In genomic region chr2:116415742-116416141, GRCm38 (mm10) we compare ENCODE assay signal across 15 mouse cellular contexts.
"Had no signal": no experiment of that assay in that cellular context is flagged by ENCODE, and none has a peak within 500 bp of the region (broad histone marks: within the 10 kb centered on the region; RNA-seq: fewer than 3 reads in every experiment).

No protein-coding gene starts in this region.

- H3K9ac ChIP-seq: liver, embryonic 15.5 days; liver, postnatal 0 days; lung, embryonic 15.5 days; midbrain, embryonic 12.5 days; midbrain, embryonic 15.5 days; neural tube, embryonic 12.5 days; stomach, embryonic 15.5 days had no signal

- H3K36me3 ChIP-seq: liver, embryonic 15.5 days; lung, embryonic 15.5 days; midbrain, embryonic 12.5 days; midbrain, embryonic 15.5 days; neural tube, embryonic 12.5 days; stomach, embryonic 15.5 days had no signal

- H3K9me3 ChIP-seq: liver, embryonic 15.5 days; lung, embryonic 15.5 days; midbrain, embryonic 12.5 days; midbrain, embryonic 15.5 days; neural tube, embryonic 12.5 days; stomach, embryonic 15.5 days had no signal

- H3K4me1 ChIP-seq: liver, embryonic 15.5 days; lung, embryonic 15.5 days; midbrain, embryonic 12.5 days; midbrain, embryonic 15.5 days; neural tube, embryonic 12.5 days; stomach, embryonic 15.5 days had no signal

- H3K4me3 ChIP-seq: liver, embryonic 15.5 days; lung, embryonic 15.5 days; midbrain, embryonic 12.5 days; midbrain, embryonic 15.5 days; neural tube, embryonic 12.5 days; stomach, embryonic 15.5 days had no signal

- DNase-seq: liver, postnatal 0 days; lung, adult 2 months; lung, postnatal 4 days; right cerebral cortex, postnatal 14 days; thymus, adult 2 months; thymus, postnatal 25 days; thymus, postnatal 4 days had no signal

- H3K27me3 ChIP-seq: liver, embryonic 15.5 days; lung, embryonic 15.5 days; midbrain, embryonic 12.5 days; midbrain, embryonic 15.5 days; neural tube, embryonic 12.5 days; stomach, embryonic 15.5 days had no signal

- ATAC-seq: liver, postnatal 0 days; lung, postnatal 0 days; midbrain, embryonic 15.5 days had no signal

- H3K27ac ChIP-seq: liver, embryonic 15.5 days; lung, embryonic 15.5 days; midbrain, embryonic 12.5 days; midbrain, embryonic 15.5 days; neural tube, embryonic 12.5 days; stomach, embryonic 15.5 days; stomach, postnatal 0 days had no signal

- H3K4me2 ChIP-seq: liver, embryonic 15.5 days; lung, embryonic 15.5 days; midbrain, embryonic 12.5 days; midbrain, embryonic 15.5 days; neural tube, embryonic 12.5 days; stomach, embryonic 15.5 days had no signal
